Mouse (Mus musculus) c-Kit-positive CD71-positive TER-119-negative erythroid progenitor cells, embryonic 14.5 days (primary cell): Measurements from ENCODE around the gene 2610301B20Rik.
A peak's percentile ranks its signal among the peaks of the same experiment; 100 is the strongest.
"Not testable (repeated sequence)": the region's sequence is repeated elsewhere in the genome, so short reads cannot be mapped to it uniquely, and the experiment has no call there.

Experiments
- DNase-seq: peaks from one replicate; pipeline ENCODE4 v3.0.0-alpha.2; 2013; ENCODE audit warnings: low read depth

Gene 2610301B20Rik

GRCm38 (mm10) chr4:10911417-10911816 lies 37.1 kb downstream of the 2610301B20Rik start:
- DNase-seq = not testable (repeated sequence)

GRCm38 (mm10) chr4:10911909-10912478 lies 37.7 kb downstream of the 2610301B20Rik start:
- no peak for DNase-seq

GRCm38 (mm10) chr4:10912611-10913301 lies 38.5 kb downstream of the 2610301B20Rik start:
- peak; percentile 80 for DNase-seq

GRCm38 (mm10) chr4:10913409-10913808 lies 39.1 kb downstream of the 2610301B20Rik start:
- no peak for DNase-seq

- DNase-seq = peak; percentile 75
These were observed 40.5 kb downstream of the 2610301B20Rik start for GRCm38 (mm10) chr4:10914766-10915165.

- no peak for DNase-seq
These were observed 41.0 kb downstream of the 2610301B20Rik start for GRCm38 (mm10) chr4:10915271-10915670.

GRCm38 (mm10) chr4:10918402-10918801 lies 44.1 kb downstream of the 2610301B20Rik start:
- no peak for DNase-seq

- DNase-seq = no peak
These were observed 44.8 kb downstream of the 2610301B20Rik start for GRCm38 (mm10) chr4:10919097-10919496.

- DNase-seq = no peak
These were observed 45.2 kb downstream of the 2610301B20Rik start for GRCm38 (mm10) chr4:10919530-10919929.

GRCm38 (mm10) chr4:10919987-10920386 lies 45.7 kb downstream of the 2610301B20Rik start:
- DNase-seq = no peak

- DNase-seq = no peak
These were observed 46.3 kb downstream of the 2610301B20Rik start for GRCm38 (mm10) chr4:10920622-10921021.

- no peak for DNase-seq
These were observed 48.9 kb downstream of the 2610301B20Rik start for GRCm38 (mm10) chr4:10923180-10923579.

GRCm38 (mm10) chr4:10924140-10924539 lies 49.8 kb downstream of the 2610301B20Rik start:
- DNase-seq = no peak

- no peak for DNase-seq
These were observed 50.2 kb downstream of the 2610301B20Rik start for GRCm38 (mm10) chr4:10924541-10924940.

- no peak for DNase-seq
These were observed 52.1 kb downstream of the 2610301B20Rik start for GRCm38 (mm10) chr4:10926416-10926815.

- no peak for DNase-seq
These were observed 53.9 kb downstream of the 2610301B20Rik start for GRCm38 (mm10) chr4:10928158-10928557.

GRCm38 (mm10) chr4:10929726-10930125 lies 55.4 kb downstream of the 2610301B20Rik start:
- no peak for DNase-seq

GRCm38 (mm10) chr4:10931040-10931439 lies 56.7 kb downstream of the 2610301B20Rik start:
- DNase-seq = no peak

- no peak for DNase-seq
These were observed 57.9 kb downstream of the 2610301B20Rik start for GRCm38 (mm10) chr4:10932091-10932745.

GRCm38 (mm10) chr4:10932782-10933181 lies 58.5 kb downstream of the 2610301B20Rik start:
- DNase-seq = no peak

GRCm38 (mm10) chr4:10936766-10937165 lies 62.5 kb downstream of the 2610301B20Rik start:
- no peak for DNase-seq
